Mouse (Mus musculus) thymus, adult 2 months (tissue): Measurements from ENCODE around the gene Gm10220.
"Not testable (repeated sequence)": the region's sequence is repeated elsewhere in the genome, so short reads cannot be mapped to it uniquely, and the experiment has no call there.

Experiments used
- CTCF ChIP-seq: fragments of 200-500 bp; IDR thresholded peaks from 2 replicates; pipeline ENCODE4 v1.5.1; 2012; ENCODE audit warnings: mild to moderate bottlenecking, control low read depth, low read length, moderate library complexity, borderline replicate concordance; ENCODE audit not compliant: control insufficient read depth, poor library complexity, insufficient read depth; ENCODE audit errors: extremely low read depth
- POLR2A ChIP-seq: fragments of 200-500 bp; IDR thresholded peaks from 2 replicates; pipeline ENCODE4 v1.6.1; 2012; ENCODE audit warnings: mild to moderate bottlenecking, low read length, control low read depth, moderate library complexity; ENCODE audit not compliant: control insufficient read depth, poor library complexity, insufficient read depth; ENCODE audit errors: extremely low read depth

DNA sequence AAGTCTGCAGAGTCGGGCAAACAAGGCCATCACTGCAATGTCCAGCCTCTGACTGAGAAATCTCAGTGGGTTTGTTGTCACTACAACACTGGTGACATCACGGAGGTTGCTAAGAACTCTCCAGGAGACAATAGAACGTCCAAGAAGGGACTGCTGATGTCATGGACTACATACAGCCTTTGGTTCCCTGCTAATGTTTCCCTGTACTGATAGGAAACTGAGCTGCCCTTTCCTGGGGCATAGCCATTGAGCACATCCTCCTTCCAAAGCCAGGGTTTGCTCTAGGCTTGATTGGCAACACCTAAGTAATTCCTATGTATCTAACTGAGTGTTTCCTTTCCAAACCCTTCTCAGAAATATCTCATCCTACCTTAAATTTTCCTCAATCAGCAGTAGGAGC lies at the start of gene Gm10220:
- TF ChIP-seq CTCF, POLR2A: not testable (repeated sequence)
